Mouse (Mus musculus): Measurements from ENCODE around the gene Bbc3. TPM values are rescaled to one million over a fixed set of nuclear protein-coding genes. Genes with fewer than 3 reads are reported as not detected.
A peak's percentile ranks its signal among the peaks of the same experiment; 100 is the strongest.

Bbc3 gene
- polyA plus RNA-seq, 1 experiment: 34.6 TPM

DNA sequence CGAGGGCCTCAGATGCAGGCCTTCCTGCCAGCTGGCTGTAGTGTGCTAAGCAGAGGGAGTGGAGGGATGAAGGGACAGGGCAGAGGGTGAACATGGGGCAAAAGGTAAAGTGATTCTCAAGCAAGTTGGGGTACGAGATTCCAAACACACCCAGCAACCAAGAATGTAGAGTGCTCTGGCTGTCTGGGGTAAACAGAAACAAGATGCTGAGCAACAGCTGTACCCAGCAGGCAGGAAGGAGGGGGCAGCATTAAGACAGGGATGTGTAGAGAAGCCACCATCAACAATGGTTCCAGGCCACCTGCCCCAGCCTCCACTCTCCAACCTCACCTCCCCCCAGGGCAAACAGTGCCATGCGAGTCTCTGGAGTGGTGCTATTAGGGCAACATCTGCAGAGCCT, 21.0 kb downstream of the Bbc3 start:
- Histone ChIP-seq H3K36me3 (ENCODE audit: control insufficient read depth, insufficient read depth) (peaks cover 31% of the 10 kb centered on the region), H3K79me2 (ENCODE audit: control insufficient read depth, insufficient read depth) (no peaks in the 10 kb centered on the region)
- TF ChIP-seq USF1 (IDR thresholded peaks at IDR 0.05; ENCODE audit: low read depth) (no peak), TCF12 (IDR thresholded peaks at IDR 0.05; ENCODE audit: insufficient read depth, poor library complexity, severe bottlenecking) (peak; percentile 12), MYOG (IDR thresholded peaks at IDR 0.05; ENCODE audit: control insufficient read depth in 1 of 3, insufficient read depth in 1 of 3, insufficient read length in 2 of 3, low read depth in 2 of 3) (peak in 2 of 3 experiments; percentile 41 to 82), POLR2A (IDR thresholded peaks at IDR 0.05; ENCODE audit: insufficient read length, low read depth) (no peak), MYOD1 (IDR thresholded peaks at IDR 0.05; ENCODE audit: control insufficient read depth in 1 of 3, insufficient read length in 2 of 3, low read depth in 2 of 3) (peak; percentile 37 to 89 (median 72))

DNA sequence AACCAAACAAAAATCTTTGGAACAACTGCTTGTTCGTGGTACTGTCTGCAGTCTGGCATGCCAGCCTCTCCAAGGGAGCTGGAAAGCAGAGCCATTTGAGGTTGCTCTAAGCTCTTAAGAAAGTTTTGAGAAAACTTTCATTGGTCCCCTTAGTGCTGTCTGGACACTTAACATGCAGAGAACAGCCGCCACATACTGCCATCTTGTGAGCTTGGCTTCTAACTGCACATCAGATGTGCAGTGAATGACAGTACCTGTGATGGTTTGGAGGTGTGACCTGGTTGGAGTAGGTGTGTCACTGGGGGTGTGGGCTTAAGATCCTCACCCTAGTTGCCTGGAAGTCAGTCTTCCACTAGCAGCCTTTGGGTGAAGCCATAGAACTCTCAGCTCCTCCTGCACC, 29.5 kb downstream of the Bbc3 start:
- Histone ChIP-seq H3K36me3 (ENCODE audit: control insufficient read depth, insufficient read depth) (peaks cover 44% of the 10 kb centered on the region), H3K4me2 (ENCODE audit: low read depth) (no peak overlapping the region)
- TF ChIP-seq POLR2AphosphoS2 (IDR thresholded peaks at IDR 0.05; ENCODE audit: insufficient read length, low read depth) (peak; percentile 14), TCF12 (IDR thresholded peaks at IDR 0.05; ENCODE audit: insufficient read depth, poor library complexity, severe bottlenecking) (no peak)

More for the DNA sequence above, 21.0 kb downstream of the Bbc3 start:
- Histone ChIP-seq H3K27me3 (ENCODE audit: control insufficient read depth, insufficient read depth, insufficient read length) (no peaks in the 10 kb centered on the region), H3K4me3 (no peak overlapping the region), H3ac (ENCODE audit: control insufficient read depth, insufficient read length) (no peak overlapping the region), H3K4me2 (ENCODE audit: low read depth) (no peak overlapping the region)

DNA sequence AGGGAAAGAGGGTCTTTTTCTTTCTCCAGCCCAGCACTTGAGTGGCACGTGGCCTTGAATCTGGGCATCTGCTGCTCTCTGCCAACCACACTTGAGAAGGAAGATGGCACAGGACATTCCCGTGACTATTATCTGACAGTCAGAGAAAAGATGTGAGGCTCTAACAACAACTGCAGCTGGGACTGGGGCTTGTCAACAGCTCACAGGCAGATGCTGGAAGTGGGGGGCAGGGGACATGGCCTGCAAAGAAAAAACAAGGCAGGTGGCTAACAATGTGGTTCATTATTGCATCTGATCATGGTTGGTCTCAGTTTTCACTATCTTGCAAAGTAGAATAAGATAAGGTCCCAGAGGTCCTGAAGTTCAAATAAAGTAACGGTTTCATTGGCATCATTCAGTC, 36.4 kb downstream of the Bbc3 start:
- Histone ChIP-seq H3K27me3 (ENCODE audit: control insufficient read depth, insufficient read depth, insufficient read length) (no peaks in the 10 kb centered on the region), H3ac (ENCODE audit: control insufficient read depth, insufficient read length) (no peak overlapping the region), H3K4me3 (no peak overlapping the region), H3K79me2 (ENCODE audit: control insufficient read depth, insufficient read depth) (peaks cover 28% of the 10 kb centered on the region), H3K4me2 (ENCODE audit: low read depth) (no peak overlapping the region), H3K36me3 (ENCODE audit: control insufficient read depth, insufficient read depth) (peaks cover 11% of the 10 kb centered on the region)
- TF ChIP-seq TCF12 (IDR thresholded peaks at IDR 0.05; ENCODE audit: insufficient read depth, poor library complexity, severe bottlenecking): peak; percentile 20
- peak in 2 of 3 experiments; percentile 35 to 73 for TF ChIP-seq MYOD1 (IDR thresholded peaks at IDR 0.05; ENCODE audit: control insufficient read depth in 1 of 3, insufficient read length in 2 of 3, low read depth in 2 of 3)
- no peak for TF ChIP-seq TCF3 (IDR thresholded peaks at IDR 0.05; ENCODE audit: insufficient read length, low read depth)
- TF ChIP-seq MYOG (IDR thresholded peaks at IDR 0.05; ENCODE audit: control insufficient read depth in 1 of 3, insufficient read depth in 1 of 3, insufficient read length in 2 of 3, low read depth in 2 of 3): peak; percentile 22 to 77 (median 39)
- TF ChIP-seq POLR2AphosphoS2 (IDR thresholded peaks at IDR 0.05; ENCODE audit: insufficient read length, low read depth): no peak

More for the DNA sequence above, 29.5 kb downstream of the Bbc3 start:
- Histone ChIP-seq H3K27me3 (ENCODE audit: control insufficient read depth, insufficient read depth, insufficient read length) (no peaks in the 10 kb centered on the region), H3K79me2 (ENCODE audit: control insufficient read depth, insufficient read depth) (peaks cover 5% of the 10 kb centered on the region), H3ac (ENCODE audit: control insufficient read depth, insufficient read length) (no peak overlapping the region), H3K4me3 (no peak overlapping the region)

DNA sequence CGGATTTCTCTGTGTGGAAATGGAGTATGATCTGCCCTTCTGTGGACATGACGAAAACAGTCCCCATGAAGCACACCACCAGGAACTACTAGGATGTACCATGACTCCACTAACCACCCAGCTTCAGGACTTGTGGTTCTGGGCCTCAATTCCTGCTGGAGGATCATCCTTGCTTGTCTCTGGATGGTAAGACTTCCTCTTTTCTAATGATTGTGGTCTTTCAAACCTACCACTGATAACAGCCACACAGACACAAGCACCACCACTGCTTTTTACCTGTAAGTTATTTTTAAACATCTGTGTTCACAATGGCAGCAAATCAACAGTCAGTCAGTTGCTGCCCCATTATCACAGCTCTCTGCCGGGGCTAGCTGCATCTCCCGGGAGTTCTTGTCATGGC, 37.1 kb downstream of the Bbc3 start:
- Histone ChIP-seq H3K4me3 (no peak overlapping the region), H3ac (ENCODE audit: control insufficient read depth, insufficient read length) (no peak overlapping the region), H3K79me2 (ENCODE audit: control insufficient read depth, insufficient read depth) (peaks cover 28% of the 10 kb centered on the region), H3K27me3 (ENCODE audit: control insufficient read depth, insufficient read depth, insufficient read length) (no peaks in the 10 kb centered on the region), H3K36me3 (ENCODE audit: control insufficient read depth, insufficient read depth) (peaks cover 14% of the 10 kb centered on the region), H3K4me2 (ENCODE audit: low read depth) (no peak overlapping the region)
- TF ChIP-seq TCF12 (IDR thresholded peaks at IDR 0.05; ENCODE audit: insufficient read depth, poor library complexity, severe bottlenecking) (no peak), MYOD1 (IDR thresholded peaks at IDR 0.05; ENCODE audit: control insufficient read depth in 1 of 3, insufficient read length in 2 of 3, low read depth in 2 of 3) (no peak), CEBPB (IDR thresholded peaks at IDR 0.05; ENCODE audit: insufficient read depth, poor library complexity, severe bottlenecking) (no peak), SRF (IDR thresholded peaks at IDR 0.05; ENCODE audit: control insufficient read depth, insufficient read length, low read depth) (no peak), E2F4 (IDR thresholded peaks at IDR 0.05; ENCODE audit: insufficient read depth) (no peak), POLR2A (IDR thresholded peaks at IDR 0.05; ENCODE audit: insufficient read length, low read depth) (no peak), TCF3 (IDR thresholded peaks at IDR 0.05; ENCODE audit: insufficient read length, low read depth) (no peak), MAX (IDR thresholded peaks at IDR 0.05; ENCODE audit: low read depth) (no peak), USF1 (IDR thresholded peaks at IDR 0.05; ENCODE audit: low read depth) (no peak), REST (IDR thresholded peaks at IDR 0.05; ENCODE audit: insufficient read depth, insufficient read length) (no peak), MYOG (IDR thresholded peaks at IDR 0.05; ENCODE audit: control insufficient read depth in 1 of 3, insufficient read depth in 1 of 3, insufficient read length in 2 of 3, low read depth in 2 of 3) (no peak), POLR2AphosphoS2 (IDR thresholded peaks at IDR 0.05; ENCODE audit: insufficient read length, low read depth) (no peak)

DNA sequence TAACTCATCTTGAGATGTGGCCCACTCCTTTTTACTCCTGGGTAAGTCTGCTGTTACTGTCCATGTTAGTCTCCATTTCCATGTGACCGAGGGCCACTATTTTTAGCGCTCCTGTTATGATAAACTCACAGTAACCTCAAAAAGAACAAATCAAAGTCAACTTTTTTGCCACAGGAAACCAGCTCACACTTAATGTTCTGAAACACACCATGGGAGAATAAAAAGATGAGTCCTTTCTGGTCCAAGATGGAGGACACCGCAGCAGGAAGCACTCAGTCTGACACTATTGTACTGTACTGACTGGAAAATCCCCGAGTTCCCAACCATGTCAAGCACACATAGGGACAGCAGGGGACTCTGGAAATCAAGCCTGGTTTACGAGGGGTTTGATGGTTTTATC, 41.8 kb downstream of the Bbc3 start:
- Histone ChIP-seq H3K4me2 (ENCODE audit: low read depth) (no peak overlapping the region), H3K36me3 (ENCODE audit: control insufficient read depth, insufficient read depth) (peaks cover 34% of the 10 kb centered on the region), H3K27me3 (ENCODE audit: control insufficient read depth, insufficient read depth, insufficient read length) (no peaks in the 10 kb centered on the region), H3K4me3 (no peak overlapping the region), H3K79me2 (ENCODE audit: control insufficient read depth, insufficient read depth) (peaks cover 24% of the 10 kb centered on the region), H3ac (ENCODE audit: control insufficient read depth, insufficient read length) (no peak overlapping the region)
- TF ChIP-seq E2F4 (IDR thresholded peaks at IDR 0.05; ENCODE audit: insufficient read depth) (no peak), SRF (IDR thresholded peaks at IDR 0.05; ENCODE audit: control insufficient read depth, insufficient read length, low read depth) (no peak), REST (IDR thresholded peaks at IDR 0.05; ENCODE audit: insufficient read depth, insufficient read length) (no peak), MYOG (IDR thresholded peaks at IDR 0.05; ENCODE audit: control insufficient read depth in 1 of 3, insufficient read depth in 1 of 3, insufficient read length in 2 of 3, low read depth in 2 of 3) (no peak), MYOD1 (IDR thresholded peaks at IDR 0.05; ENCODE audit: control insufficient read depth in 1 of 3, insufficient read length in 2 of 3, low read depth in 2 of 3) (no peak), CEBPB (IDR thresholded peaks at IDR 0.05; ENCODE audit: insufficient read depth, poor library complexity, severe bottlenecking) (no peak), USF1 (IDR thresholded peaks at IDR 0.05; ENCODE audit: low read depth) (no peak), TCF3 (IDR thresholded peaks at IDR 0.05; ENCODE audit: insufficient read length, low read depth) (no peak), POLR2AphosphoS2 (IDR thresholded peaks at IDR 0.05; ENCODE audit: insufficient read length, low read depth) (no peak), MAX (IDR thresholded peaks at IDR 0.05; ENCODE audit: low read depth) (no peak), TCF12 (IDR thresholded peaks at IDR 0.05; ENCODE audit: insufficient read depth, poor library complexity, severe bottlenecking) (no peak), POLR2A (IDR thresholded peaks at IDR 0.05; ENCODE audit: insufficient read length, low read depth) (no peak)
